Mouse (Mus musculus) regulatory T cell (primary cell): ENCODE measurements around the gene Olfr743.
"Not testable (repeated sequence)": the region's sequence is repeated elsewhere in the genome, so short reads cannot be mapped to it uniquely, and the experiment has no call there.

Experiments
- in situ Hi-C: fragments of 300-600 bp; cut with MboI, MseI; formaldehyde crosslinking; loops from one replicate; pipeline ENCODE4 v1.15.1; 2025; ENCODE audit warnings: high pct_unique_total_duplicates

The Olfr743 gene

GRCm38 (mm10) chr14:50521539-50521938 is at the start of gene Olfr743:
TSS of gene Olfr743 (plus strand) at chr14:50521839.
- in situ Hi-C loops: no loop called here

GRCm38 (mm10) chr14:50472438-50472837 is 49.2 kb upstream of the Olfr743 start, which contains the start of gene Olfr741:
TSS of gene Olfr741 (plus strand) at chr14:50472738.
- in situ Hi-C loops: no loop called here

GRCm38 (mm10) chr14:50478406-50478805 is 43.2 kb upstream of the Olfr743 start:
- in situ Hi-C loops: no loop called here

- in situ Hi-C loops: no loop called here
Measured at GRCm38 (mm10) chr14:50503300-50503699, 18.3 kb upstream of the Olfr743 start, which contains the start of gene Olfr742. TSS of gene Olfr742 (plus strand) at chr14:50503600.

GRCm38 (mm10) chr14:50552734-50553133 is 31.1 kb downstream of the Olfr743 start:
- in situ Hi-C loops: no loop called here

- in situ Hi-C loops: not testable (repeated sequence)
Measured at GRCm38 (mm10) chr14:50573056-50573455, 51.4 kb downstream of the Olfr743 start.
